Mouse (Mus musculus) ES-E14 (cell line): ENCODE measurements around the gene Ano6. TPM values are rescaled to one million over a fixed set of nuclear protein-coding genes. Genes with fewer than 3 reads are reported as not detected.

ENCODE experiments used
- DNase-seq: peaks from one replicate; pipeline ENCODE4 v3.0.0-alpha.2; 2013; ENCODE audit warnings: low read depth, low spot score
- H3K27ac ChIP-seq: 2 replicates; pipeline ENCODE4 v1.5.1; 2012; ENCODE audit warnings: low read depth, mild to moderate bottlenecking, low read length, moderate library complexity, mixed read lengths; ENCODE audit not compliant: poor library complexity, insufficient read depth, severe bottlenecking
- H3K36me3 ChIP-seq: 2 replicates; pipeline ENCODE4 v1.6.1; 2012; ENCODE audit warnings: mild to moderate bottlenecking, low read length, moderate library complexity, mixed read lengths; ENCODE audit not compliant: control insufficient read depth, poor library complexity, insufficient read depth, severe bottlenecking
- H3K4me1 ChIP-seq, 2 experiments: fragments of 150-350 bp in 1 of 2; sonication (generic) in 1 of 2; 2 replicates each; pipeline ENCODE4 v1.6.1; 2012; ENCODE audit warnings: low read length in 2 of 2, mild to moderate bottlenecking in 1 of 2, mixed read lengths in 1 of 2; ENCODE audit not compliant: control insufficient read depth in 2 of 2, insufficient read depth in 2 of 2, poor library complexity in 1 of 2
- H3K4me3 ChIP-seq, 2 experiments: fragments of 150-350 bp in 1 of 2; sonication (generic) in 1 of 2; 2 replicates each; pipeline ENCODE4 v1.5.1; 2012; ENCODE audit warnings: low read length in 2 of 2, low read depth in 1 of 2, mild to moderate bottlenecking in 1 of 2, mixed read lengths in 1 of 2; ENCODE audit not compliant: insufficient read depth in 1 of 2, poor library complexity in 1 of 2, severe bottlenecking in 1 of 2
- H3K9ac ChIP-seq: 2 replicates; pipeline ENCODE4 v1.6.1; 2012; ENCODE audit warnings: low read depth, mild to moderate bottlenecking, low read length, mixed read lengths; ENCODE audit not compliant: poor library complexity, insufficient read depth, severe bottlenecking
- H3K9me3 ChIP-seq: fragments of 150-350 bp; sonication (generic); 2 replicates; pipeline ENCODE4 v1.6.1; 2012; ENCODE audit warnings: low read depth, mild to moderate bottlenecking, low read length; ENCODE audit not compliant: control insufficient read depth, insufficient read depth
- CHD2 ChIP-seq: IDR thresholded peaks from 2 replicates; pipeline ENCODE4 v1.6.1; 2014; ENCODE audit warnings: mild to moderate bottlenecking, low read depth, low read length, inconsistent platforms
- HCFC1 ChIP-seq: IDR thresholded peaks from 2 replicates; pipeline ENCODE4 v1.6.1; 2012; ENCODE audit warnings: low read length, inconsistent platforms, borderline replicate concordance; ENCODE audit not compliant: insufficient read depth
- MAFK ChIP-seq: IDR thresholded peaks from 2 replicates; pipeline ENCODE4 v1.6.1; 2014; ENCODE audit warnings: mild to moderate bottlenecking, low read depth, low read length, inconsistent platforms; ENCODE audit not compliant: insufficient read depth
- ZC3H11A ChIP-seq: IDR thresholded peaks from 2 replicates; pipeline ENCODE4 v1.6.1; 2012; ENCODE audit warnings: low read depth, mild to moderate bottlenecking, inconsistent platforms, low read length, borderline replicate concordance
- ZNF384 ChIP-seq: IDR thresholded peaks from 2 replicates; pipeline ENCODE4 v1.6.1; 2012; ENCODE audit warnings: low read depth, low read length, inconsistent platforms
- in situ Hi-C, 2 experiments: fragments of 600-800 bp; cut with MboI; formaldehyde crosslinking; loops; one replicate each; pipeline ENCODE4 v1.15.1; 2025; ENCODE audit warnings: low sequenced_read_pairs in 2 of 2, inconsistent platforms in 1 of 2; ENCODE audit not compliant: unreplicated experiment in 2 of 2
- total RNA-seq: library from RNA; depleted of rRNA; stranded (reverse); fragments of 300-350 nt; gene quantifications from 2 replicates; pipeline ENCODE4 v1.2.3, GENCODE M21; 2012

Gene Ano6
- total RNA-seq, 1 experiment, result 48.6 TPM

GRCm38 (mm10) chr15:95838171-95839020 lies 47.8 kb downstream of the Ano6 start:
- no peak for TF ChIP-seq ZNF384
- no peak for TF ChIP-seq MAFK
- TF ChIP-seq HCFC1, result no peak
- TF ChIP-seq CHD2, result no peak
- TF ChIP-seq ZC3H11A, result no peak
- Histone ChIP-seq H3K4me1 (peaks cover 0 to 17% of the 10 kb centered on the region in 2 experiments; a peak in 1 of 4 replicates), H3K4me3 (no peak overlapping the region), H3K9me3 (no peaks in the 10 kb centered on the region), H3K27ac (peak overlapping the region; percentile 3; the same call in 1 of the 2 replicates), H3K9ac (no peak overlapping the region), H3K36me3 (no peaks in the 10 kb centered on the region; the same call in 1 of the 2 replicates)
- in situ Hi-C loops, result no loop called here
- DNase-seq, result no peak

GRCm38 (mm10) chr15:95839789-95840188 lies 49.1 kb downstream of the Ano6 start:
- in situ Hi-C loops, result no loop called here
- no peak overlapping the region for H3K27ac ChIP-seq
- DNase-seq, result no peak

GRCm38 (mm10) chr15:95843183-95843949 lies 52.7 kb downstream of the Ano6 start:
- H3K4me1 ChIP-seq, result peaks cover 0 to 10% of the 10 kb centered on the region in 2 experiments; a peak in 1 of 4 replicates
- no peak for TF ChIP-seq CHD2
- no peak for TF ChIP-seq ZC3H11A
- TF ChIP-seq HCFC1, result no peak
- TF ChIP-seq MAFK, result no peak
- no peak for TF ChIP-seq ZNF384
- in situ Hi-C loops, result no loop called here
- H3K4me3 ChIP-seq, result no peak overlapping the region
- H3K36me3 ChIP-seq, result no peaks in the 10 kb centered on the region
- no peak overlapping the region for H3K9ac ChIP-seq
- no peak overlapping the region for H3K27ac ChIP-seq
- no peaks in the 10 kb centered on the region for H3K9me3 ChIP-seq
- DNase-seq, result no peak

More at GRCm38 (mm10) chr15:95839789-95840188, 49.1 kb downstream of the Ano6 start:
- Histone ChIP-seq H3K9ac (no peak overlapping the region), H3K36me3 (no peaks in the 10 kb centered on the region), H3K4me1 (peaks cover 0 to 20% of the 10 kb centered on the region in 2 experiments; a peak in 1 of 4 replicates), H3K9me3 (no peaks in the 10 kb centered on the region), H3K4me3 (no peak overlapping the region)
- no peak for TF ChIP-seq CHD2
- TF ChIP-seq ZNF384, result no peak
- TF ChIP-seq MAFK, result no peak
- TF ChIP-seq ZC3H11A, result no peak
- no peak for TF ChIP-seq HCFC1

- H3K9me3 ChIP-seq, result no peaks in the 10 kb centered on the region
- peaks cover 3 to 8% of the 10 kb centered on the region in 2 experiments; a peak in 2 of 4 replicates for H3K4me1 ChIP-seq
- no peak overlapping the region for H3K9ac ChIP-seq
- TF ChIP-seq ZC3H11A (no peak), ZNF384 (no peak), CHD2 (no peak), MAFK (no peak), HCFC1 (no peak)
- no peaks in the 10 kb centered on the region for H3K36me3 ChIP-seq
- H3K27ac ChIP-seq, result no peak overlapping the region
- in situ Hi-C loops, result no loop called here
- no peak overlapping the region for H3K4me3 ChIP-seq
- DNase-seq, result no peak
Observed at GRCm38 (mm10) chr15:95844412-95844811, 53.8 kb downstream of the Ano6 start.
